Mouse (Mus musculus) mouse embryonic stem cell (cell line): ENCODE measurements around the gene Bhlha9.

ENCODE experiments used
- in situ Hi-C, 2 experiments: fragments of 300-500 bp; cut with MboI; formaldehyde crosslinking; loops; 1 replicate in 1 of 2; 3 replicates in 1 of 2; pipeline ENCODE4 v1.14.3; 2019 to 2020; ENCODE audit warnings: low sequenced_read_pairs in 2 of 2, low pct_unique_long_range_greater_than_20kb in 1 of 2, mixed read lengths in 1 of 2; ENCODE audit not compliant: unreplicated experiment in 1 of 2

The Bhlha9 gene

DNA sequence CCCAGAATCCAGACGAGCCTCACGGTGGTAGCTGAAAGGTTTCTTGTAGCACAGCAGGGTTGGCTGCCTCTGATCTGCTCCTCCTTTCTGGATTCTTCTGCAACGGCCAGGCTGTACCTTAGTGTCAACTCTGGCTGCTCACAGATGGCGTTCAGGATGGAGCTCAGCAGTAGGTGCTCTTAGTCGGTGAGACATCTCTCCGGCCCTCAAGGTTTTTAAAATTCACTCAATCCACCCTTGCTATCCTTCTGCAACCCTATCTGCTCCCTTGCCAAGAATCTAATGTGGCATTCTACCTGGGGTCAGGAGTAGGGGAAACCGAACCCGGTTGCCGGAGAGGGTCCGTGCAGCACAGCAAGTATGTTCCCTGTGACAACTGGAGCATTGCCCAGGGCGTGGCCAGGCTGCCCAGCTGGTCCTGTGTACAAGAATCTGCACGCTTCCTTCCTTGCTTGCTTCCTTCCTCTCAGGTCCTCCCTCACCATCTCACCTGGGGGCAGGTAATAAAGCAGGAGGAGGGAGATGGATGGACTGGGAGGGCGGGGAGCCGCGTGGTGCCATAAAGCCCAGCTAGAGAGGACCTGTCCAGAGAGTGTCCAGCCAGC is at the start of gene Bhlha9:
TSS of gene Bhlha9 (plus strand) at position 600 of the 605 bp plus-strand sequence.
- in situ Hi-C loops: no loop called here

- in situ Hi-C loops: loop anchor here in 1 of 2 experiments (10.0 kb wide), 1 partner anchor 88 kb away; no protein-coding TSS in a partner anchor
These were observed 49.6 kb upstream of the Bhlha9 start for GRCm38 (mm10) chr11:76622566-76623205.

- in situ Hi-C loops: loop anchor here in 1 of 2 experiments (10.0 kb wide), 1 partner anchor 89 kb away; no protein-coding TSS in a partner anchor
These were observed 48.9 kb upstream of the Bhlha9 start for GRCm38 (mm10) chr11:76623206-76623961.

DNA sequence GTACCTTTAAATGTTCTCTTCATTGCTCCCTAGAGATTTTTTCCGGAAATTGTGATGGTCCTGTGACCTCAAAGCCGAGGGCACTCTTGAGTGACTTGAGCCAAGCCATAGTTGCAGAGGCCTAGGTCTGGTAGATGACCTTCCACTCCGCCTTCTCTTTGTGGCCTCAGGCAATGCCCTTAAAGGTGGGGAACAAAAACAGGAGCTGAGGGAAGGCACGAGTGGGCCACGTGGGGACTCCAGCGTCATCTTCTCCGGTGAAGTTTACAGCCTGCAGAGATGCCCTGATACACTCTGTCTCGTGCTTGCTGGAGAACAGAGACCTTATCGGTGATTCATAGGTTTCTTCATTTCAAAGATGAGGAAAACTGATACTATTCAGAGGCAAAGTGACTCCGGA is 48.2 kb upstream of the Bhlha9 start:
- in situ Hi-C loops: loop anchor here in 1 of 2 experiments (10.0 kb wide), 1 partner anchor 89 kb away; no protein-coding TSS in a partner anchor

DNA sequence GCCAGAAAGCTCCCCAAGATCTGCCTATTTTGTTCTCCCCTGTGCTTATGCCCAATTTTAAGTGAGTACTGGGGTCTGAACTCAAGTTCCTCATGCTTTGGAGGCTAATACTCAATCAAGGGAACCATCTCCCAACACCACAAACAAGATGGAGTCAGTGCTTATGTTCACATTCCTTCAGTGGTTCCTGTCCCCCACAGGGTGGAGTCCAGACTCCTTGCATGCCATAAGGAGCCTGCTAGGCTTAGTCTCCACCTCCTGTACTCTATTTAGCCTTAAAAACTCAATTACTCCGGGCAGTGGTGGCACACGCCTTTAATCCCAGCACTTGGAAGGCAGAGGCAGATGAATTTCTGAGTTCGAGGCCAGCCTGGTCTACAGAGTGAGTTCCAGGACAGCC is 47.4 kb upstream of the Bhlha9 start:
- in situ Hi-C loops: loop anchor here in 1 of 2 experiments (10.0 kb wide), 1 partner anchor 90 kb away; no protein-coding TSS in a partner anchor

DNA sequence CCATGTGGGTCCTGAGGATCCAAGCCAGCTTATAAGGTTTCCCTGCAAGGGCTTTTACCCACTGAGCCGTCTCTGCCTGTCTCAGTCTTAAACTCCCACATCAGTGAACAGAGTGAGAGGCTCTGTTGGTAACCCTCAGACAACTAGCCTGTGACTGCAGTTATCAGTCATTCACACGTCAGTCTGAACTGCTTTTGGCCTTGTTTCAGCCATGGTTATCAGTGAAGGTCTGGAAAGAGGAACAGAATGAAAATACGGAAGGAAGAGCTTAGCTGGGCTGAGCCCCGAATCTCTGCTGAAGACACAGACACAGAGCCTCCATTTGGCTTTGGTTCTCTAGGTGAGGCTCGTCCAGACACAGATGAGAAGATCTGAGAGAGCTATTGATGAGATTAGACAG is 43.7 kb upstream of the Bhlha9 start:
- in situ Hi-C loops: loop anchor here in 1 of 2 experiments (10.0 kb wide), 1 partner anchor 94 kb away; no protein-coding TSS in a partner anchor

GRCm38 (mm10) chr11:76630023-76630422 is 42.2 kb upstream of the Bhlha9 start:
- in situ Hi-C loops: no loop called here

DNA sequence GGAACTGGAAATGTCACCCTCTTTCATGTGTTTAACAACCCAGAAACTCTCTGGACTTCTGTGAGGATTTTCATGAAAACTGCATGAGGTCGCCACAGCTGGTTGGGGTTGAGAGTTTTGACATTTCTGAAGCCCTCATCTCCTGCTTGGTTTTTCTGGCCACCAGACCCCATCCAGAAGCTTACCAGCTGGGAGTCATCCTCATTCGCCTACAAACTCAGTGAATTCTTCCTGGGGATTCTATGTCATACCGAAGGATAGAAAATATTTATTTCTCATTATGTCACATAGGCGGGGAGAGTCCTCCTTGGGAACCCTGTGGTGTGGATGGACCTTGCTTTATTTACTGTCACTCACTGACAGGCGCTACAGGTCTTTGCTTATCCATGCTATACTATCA is 41.8 kb upstream of the Bhlha9 start:
- in situ Hi-C loops: no loop called here

- in situ Hi-C loops: no loop called here
These were observed 32.8 kb upstream of the Bhlha9 start for GRCm38 (mm10) chr11:76639269-76639985.

DNA sequence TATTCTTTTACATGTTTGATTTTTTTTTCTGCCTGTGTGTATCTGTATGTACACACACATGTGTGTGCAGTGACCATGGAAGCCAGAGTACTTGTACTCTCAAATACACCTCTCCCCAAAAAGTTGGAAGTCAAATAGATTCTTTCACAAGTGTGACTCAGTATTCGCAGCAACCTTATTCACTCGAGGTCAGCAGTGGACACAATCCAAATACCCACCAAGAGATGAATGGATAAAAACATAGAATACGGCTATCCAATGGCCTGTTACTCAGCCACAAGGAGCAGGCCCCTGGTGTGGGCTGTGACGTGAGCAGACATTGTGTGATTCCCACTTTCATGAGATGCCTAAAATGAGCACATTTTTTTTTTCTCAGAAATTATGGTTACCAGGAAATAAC is 32.0 kb upstream of the Bhlha9 start:
- in situ Hi-C loops: loop anchor here in 1 of 2 experiments (5.0 to 10.0 kb wide), 2 partner anchors 123 to 205 kb away; no protein-coding TSS in a partner anchor

DNA sequence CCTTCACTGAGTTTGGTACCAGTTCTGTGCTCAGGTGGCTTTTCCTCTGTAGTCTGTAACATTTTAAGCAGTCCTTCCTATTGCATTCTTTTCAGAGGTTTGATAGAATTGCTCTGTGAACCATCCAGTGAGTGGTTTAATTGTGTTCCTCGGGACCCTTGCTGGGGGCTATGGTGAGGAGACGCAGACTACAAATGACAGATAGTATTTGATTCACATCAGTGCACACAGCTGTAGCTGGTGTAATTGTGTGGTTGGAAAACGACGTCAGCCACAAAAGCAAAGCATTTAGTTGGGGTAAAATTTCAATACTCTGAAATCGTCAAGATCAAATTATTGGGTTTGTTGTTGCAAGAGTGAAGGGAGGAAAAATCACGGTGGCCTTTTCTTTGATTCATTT is 28.0 kb upstream of the Bhlha9 start:
- in situ Hi-C loops: loop anchor here in 1 of 2 experiments (5.0 to 10.0 kb wide), 2 partner anchors 127 to 209 kb away; no protein-coding TSS in a partner anchor

DNA sequence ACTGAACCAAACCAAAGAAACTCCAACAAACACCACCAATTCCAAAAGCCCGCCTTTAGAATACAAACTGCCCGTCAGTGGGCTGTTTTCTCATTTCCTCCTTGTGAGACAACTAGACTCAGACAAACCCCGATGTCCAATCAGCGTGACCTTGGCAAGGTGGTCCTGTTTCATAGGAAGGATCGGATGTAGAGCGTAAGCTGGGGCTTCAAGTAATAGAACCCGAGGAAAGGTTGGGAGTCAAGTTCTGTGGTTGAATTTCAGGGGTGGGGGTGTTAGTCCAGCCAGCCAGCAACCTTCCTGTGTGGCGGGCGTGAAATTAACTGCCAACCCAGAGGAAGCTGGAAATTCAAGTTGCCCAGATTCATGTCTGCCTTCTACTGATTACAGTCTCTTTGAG is 27.2 kb upstream of the Bhlha9 start:
- in situ Hi-C loops: loop anchor here in 1 of 2 experiments (10.0 kb wide), 1 partner anchor 210 kb away; no protein-coding TSS in a partner anchor

GRCm38 (mm10) chr11:76645955-76646354 is 26.3 kb upstream of the Bhlha9 start:
- in situ Hi-C loops: loop anchor here in 1 of 2 experiments (10.0 kb wide), 1 partner anchor 211 kb away; no protein-coding TSS in a partner anchor

DNA sequence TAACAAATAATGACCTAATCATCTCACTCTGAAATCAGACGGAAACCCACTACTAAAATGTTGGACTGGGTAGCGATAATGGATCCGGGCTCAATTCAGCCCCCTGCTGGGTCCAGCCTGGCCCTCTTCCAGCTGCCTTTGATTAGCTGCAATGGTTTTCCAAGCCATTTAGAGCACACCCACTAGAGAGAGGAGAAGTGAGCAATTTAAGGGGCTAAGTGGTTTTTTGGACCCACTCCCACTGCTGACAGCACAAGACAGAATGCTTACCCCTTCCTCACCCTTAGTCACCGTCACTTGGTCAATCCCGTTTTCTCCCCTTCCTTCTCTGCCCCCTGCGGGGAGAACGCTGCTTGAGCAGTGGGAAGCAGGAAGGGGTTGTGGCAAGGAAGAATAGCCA is 25.2 kb upstream of the Bhlha9 start:
- in situ Hi-C loops: loop anchor here in 1 of 2 experiments (10.0 kb wide), 1 partner anchor 212 kb away; no protein-coding TSS in a partner anchor

DNA sequence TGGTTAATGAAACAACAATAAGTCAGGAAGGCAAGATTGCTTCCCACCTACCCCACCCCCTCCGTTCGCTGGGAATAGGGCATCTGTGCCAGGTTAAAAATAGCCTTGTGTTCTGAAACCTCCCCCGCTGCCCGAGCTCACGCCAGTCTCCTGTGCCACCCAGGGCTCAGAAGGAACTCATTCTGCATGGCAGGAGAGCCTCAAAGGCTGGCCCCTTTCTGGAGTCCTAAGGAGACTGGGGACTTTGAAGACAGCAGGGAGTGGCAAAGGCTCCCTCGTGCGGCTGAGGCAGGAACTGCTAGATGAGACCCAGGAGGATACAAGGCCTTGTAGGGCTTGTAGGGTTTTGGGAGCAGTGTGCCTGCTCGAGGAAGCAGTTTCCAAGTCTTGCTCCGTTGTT is 24.8 kb upstream of the Bhlha9 start:
- in situ Hi-C loops: loop anchor here in 1 of 2 experiments (10.0 kb wide), 1 partner anchor 213 kb away; no protein-coding TSS in a partner anchor

DNA sequence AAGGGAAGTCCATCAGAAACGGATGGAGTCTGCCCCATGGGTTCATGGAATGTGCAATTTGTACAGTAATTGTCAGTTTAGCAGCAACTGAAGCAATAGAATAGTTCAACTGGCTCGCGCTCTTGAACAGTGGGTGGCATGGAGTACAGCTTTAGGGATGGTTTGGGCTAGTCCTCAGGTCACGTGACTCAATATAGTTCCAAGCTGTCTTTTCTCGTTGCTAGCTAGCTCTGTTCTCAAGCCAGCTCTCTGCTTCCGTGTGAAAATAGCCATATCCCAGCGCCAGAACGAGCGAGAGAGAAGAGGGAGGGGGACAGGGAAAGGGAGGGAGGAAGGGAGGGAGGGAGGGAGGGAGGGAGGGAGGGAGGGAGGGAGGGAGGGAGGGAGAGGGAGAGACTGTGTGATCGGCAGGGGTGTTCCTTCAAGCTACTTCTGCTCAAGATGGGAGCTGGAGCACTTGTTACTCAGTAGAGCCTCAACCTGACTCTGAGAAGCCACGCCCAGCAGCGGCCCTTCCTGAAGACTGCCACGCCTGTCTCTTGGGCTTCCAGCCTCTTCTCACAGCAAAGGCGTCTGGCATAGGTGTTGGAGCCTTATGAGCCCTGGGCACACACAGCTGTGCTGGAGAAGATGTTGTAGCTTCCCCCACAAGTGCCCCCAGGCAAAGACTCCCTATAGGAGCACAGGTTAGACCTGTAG is 21.3 kb upstream of the Bhlha9 start:
- in situ Hi-C loops: no loop called here

DNA sequence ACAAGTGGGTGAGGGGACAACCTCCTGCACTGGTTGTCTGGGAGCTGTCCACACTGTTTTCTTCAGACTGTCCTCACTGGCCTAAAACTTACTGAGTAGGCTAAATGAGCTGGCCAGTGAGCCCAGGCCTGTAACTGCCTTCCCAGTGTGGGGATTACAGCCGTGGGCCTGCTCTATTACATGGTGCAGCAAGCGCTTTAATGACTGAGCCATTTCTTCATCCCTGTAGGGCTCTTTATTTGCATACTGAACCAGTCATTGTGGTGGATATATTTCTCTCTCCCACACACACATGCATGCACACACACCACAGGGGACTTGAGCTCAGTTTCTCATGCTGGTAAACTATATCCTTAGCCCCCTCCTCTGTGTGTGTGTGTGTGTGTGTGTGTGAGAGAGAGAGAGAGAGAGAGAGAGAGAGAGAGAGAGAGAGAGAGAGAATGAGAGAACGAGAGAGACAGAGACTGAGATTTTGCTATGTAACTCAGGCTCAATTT is 19.4 kb upstream of the Bhlha9 start:
- in situ Hi-C loops: no loop called here
